Mouse (Mus musculus): ENCODE measurements at regions not wholly inside any gene's neighbourhood (a gene's known extent, or its start where the extent isn't known, plus 50 kb on each side); places are given as distances from the start of the nearest gene placed in this dataset.

GRCm38 (mm10) chr19:28205691-28206090, 194.7 kb upstream of the Rfx3 start:
- no peak for DNase-seq (ENCODE audit: low spot score in 2 of 2)

DNA sequence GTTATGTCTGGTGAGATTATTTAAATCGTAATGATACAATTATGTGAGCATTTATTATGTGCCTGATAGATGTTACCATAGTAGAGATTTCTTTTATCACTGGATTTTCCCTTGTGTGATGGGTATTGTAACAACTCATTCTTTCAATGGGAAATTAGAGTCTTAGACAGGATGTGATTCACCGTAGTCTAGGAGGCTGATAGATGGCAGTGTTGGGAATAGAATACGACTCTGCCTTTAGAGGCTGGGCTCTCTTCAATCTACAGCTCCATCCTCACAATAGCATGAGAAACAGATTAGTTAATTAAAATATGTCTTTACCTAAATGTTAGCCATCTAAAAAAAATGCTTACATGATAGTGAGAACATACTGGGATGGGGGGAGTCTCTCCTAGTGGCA, 192.8 kb upstream of the Rfx3 start:
- no peak for DNase-seq (ENCODE audit: low spot score in 2 of 2)

GRCm38 (mm10) chr19:28199385-28199784, 188.4 kb upstream of the Rfx3 start:
- DNase-seq (ENCODE audit: low spot score in 2 of 2) = no peak

- DNase-seq (ENCODE audit: low spot score in 2 of 2) = no peak
Measured at GRCm38 (mm10) chr19:28196881-28197280, 185.9 kb upstream of the Rfx3 start.

GRCm38 (mm10) chr19:28192248-28192647, 181.3 kb upstream of the Rfx3 start:
- DNase-seq (ENCODE audit: low spot score in 2 of 2) = no peak

GRCm38 (mm10) chr19:28191428-28192116, 180.6 kb upstream of the Rfx3 start:
- no peak for DNase-seq (ENCODE audit: low spot score in 2 of 2)

- no peak for DNase-seq (ENCODE audit: low spot score in 2 of 2)
Measured at GRCm38 (mm10) chr19:28190250-28190649, 179.3 kb upstream of the Rfx3 start.

DNA sequence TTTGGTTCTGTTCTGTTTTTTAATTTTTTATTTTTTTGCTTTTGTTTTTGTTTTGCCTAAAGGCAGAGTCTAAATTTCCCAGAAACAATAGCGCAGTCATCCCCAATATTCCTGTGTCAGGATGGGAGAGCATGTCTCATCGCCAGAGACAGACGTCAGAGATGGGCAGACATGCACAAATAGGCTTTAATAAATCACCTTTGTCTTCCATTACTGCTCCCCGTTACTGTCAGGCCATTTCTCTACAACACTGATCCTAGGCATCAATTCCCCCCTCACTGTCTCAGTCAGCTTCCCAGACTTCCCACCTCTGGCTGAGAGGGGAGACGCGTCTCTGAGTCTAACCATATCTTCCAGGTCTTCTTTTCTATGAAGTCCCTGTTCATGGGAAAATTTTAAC, 177.4 kb upstream of the Rfx3 start:
- no peak for DNase-seq (ENCODE audit: low spot score in 2 of 2)

GRCm38 (mm10) chr19:28182411-28183182, 171.6 kb upstream of the Rfx3 start:
- DNase-seq (ENCODE audit: low spot score in 2 of 2) = no peak

DNA sequence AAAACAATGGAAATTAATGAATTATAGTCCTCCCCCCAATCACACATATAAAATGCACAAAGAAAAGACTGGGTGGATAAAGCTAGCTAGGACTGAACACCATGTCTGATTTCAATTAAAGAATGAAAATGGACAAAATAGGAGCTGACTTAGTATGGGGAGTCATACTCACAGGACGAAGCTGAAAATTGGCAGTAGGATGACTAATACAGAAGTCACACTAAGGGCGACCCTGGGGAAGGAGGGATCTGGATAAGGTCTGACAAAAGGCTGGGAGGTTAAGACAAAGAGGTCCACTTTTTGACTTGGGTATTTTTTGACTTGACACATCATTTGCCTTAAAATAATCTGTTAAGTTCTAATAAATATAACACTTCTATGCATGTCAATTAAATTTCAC, 170.2 kb upstream of the Rfx3 start:
- no peak for DNase-seq (ENCODE audit: low spot score in 2 of 2)

DNA sequence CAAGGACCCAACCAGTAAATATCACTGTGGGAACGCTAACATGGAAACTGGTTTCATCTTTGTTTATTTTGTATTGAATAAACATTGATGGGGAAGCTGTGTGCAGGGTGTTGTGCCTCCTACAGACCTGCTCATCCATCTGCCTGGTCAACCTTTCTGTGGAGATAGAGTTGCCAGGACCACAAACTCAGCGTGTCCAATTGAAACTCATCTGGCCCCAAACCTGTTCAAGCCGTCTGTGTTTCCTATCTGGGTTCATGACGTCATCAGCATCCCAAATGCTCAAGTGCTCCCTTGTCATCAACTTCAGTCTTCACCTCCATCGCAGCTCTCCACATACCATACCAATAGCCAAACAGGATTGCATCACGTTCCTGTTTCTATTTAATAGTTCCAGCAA, 167.1 kb upstream of the Rfx3 start:
- DNase-seq (ENCODE audit: low spot score in 2 of 2) = no peak

- DNase-seq (ENCODE audit: low spot score in 2 of 2) = no peak
Measured at GRCm38 (mm10) chr19:28176821-28177220, 165.9 kb upstream of the Rfx3 start.

- no peak for DNase-seq (ENCODE audit: low spot score in 2 of 2)
Measured at GRCm38 (mm10) chr19:28171836-28172534, 161.0 kb upstream of the Rfx3 start.

GRCm38 (mm10) chr19:28167451-28168165, 156.6 kb upstream of the Rfx3 start:
- DNase-seq (ENCODE audit: low spot score in 2 of 2) = no peak

GRCm38 (mm10) chr19:28166626-28167025, 155.7 kb upstream of the Rfx3 start:
- no peak for DNase-seq (ENCODE audit: low spot score in 2 of 2)

DNA sequence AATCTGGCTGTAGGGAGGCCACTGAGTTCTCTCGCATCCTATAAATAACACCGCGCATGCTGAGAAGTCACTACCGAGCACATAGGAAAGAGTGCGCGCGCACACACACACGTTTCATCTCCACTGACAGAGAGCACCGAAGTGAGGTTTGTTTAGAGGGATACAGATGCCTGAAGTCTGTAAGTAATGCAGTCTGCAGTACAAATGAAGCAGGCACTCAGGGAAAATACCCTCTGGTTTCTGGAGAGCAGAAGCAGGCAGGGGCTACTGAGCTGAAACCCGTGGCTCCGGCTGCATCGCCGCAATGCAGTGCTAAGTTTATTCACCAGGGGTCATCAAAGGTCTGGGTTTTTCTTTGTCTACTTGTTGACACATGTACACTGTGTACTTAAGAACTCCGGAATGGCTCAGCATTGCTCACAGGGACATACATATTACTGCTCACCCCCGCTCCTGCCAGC, 155.0 kb upstream of the Rfx3 start:
- DNase-seq (ENCODE audit: low spot score in 2 of 2) = peak; percentile 61

GRCm38 (mm10) chr19:28163195-28163594, 152.2 kb upstream of the Rfx3 start:
- DNase-seq (ENCODE audit: low spot score in 2 of 2) = no peak

GRCm38 (mm10) chr19:28160582-28160981, 149.6 kb upstream of the Rfx3 start:
- no peak for DNase-seq (ENCODE audit: low spot score in 2 of 2)

- DNase-seq (ENCODE audit: low spot score in 2 of 2) = no peak
Measured at GRCm38 (mm10) chr19:28157196-28157595, 146.2 kb upstream of the Rfx3 start.

GRCm38 (mm10) chr19:28137581-28137980, 126.6 kb upstream of the Rfx3 start:
- no peak for DNase-seq (ENCODE audit: low spot score in 2 of 2)

DNA sequence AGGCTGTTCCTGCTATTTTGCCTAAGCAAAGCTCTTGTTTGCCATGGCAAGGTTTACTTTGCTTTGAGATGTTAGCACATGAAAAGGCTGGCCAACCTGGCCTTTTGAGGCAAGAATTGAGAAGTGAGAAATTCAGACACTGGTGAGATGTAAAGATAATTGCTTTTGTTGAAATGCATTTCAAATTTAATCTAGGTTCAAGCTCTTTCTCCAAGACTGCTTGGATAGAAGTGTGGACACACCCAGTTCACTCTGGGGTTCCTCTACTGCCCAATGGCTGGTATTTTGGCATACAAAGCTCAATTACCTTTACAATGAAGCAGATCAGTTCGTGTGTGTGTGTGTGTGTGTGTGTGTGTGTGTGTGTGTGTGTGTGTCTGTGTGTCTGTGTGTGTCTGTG, 123.8 kb upstream of the Rfx3 start:
- no peak for DNase-seq (ENCODE audit: low spot score in 2 of 2)

Data from frontal cortex, postnatal 25 days (tissue).